Mouse (Mus musculus) brown adipose tissue, adult 24 weeks (tissue): ENCODE data around the gene Tmem210. TPM values are rescaled to one million over a fixed set of nuclear protein-coding genes. Genes with fewer than 3 reads are reported as not detected.
"Not testable (repeated sequence)": the region's sequence is repeated elsewhere in the genome, so short reads cannot be mapped to it uniquely, and the experiment has no call there.

Experiments
- H3K27ac ChIP-seq: fragments of 200-500 bp; replicated peaks from 2 replicates; pipeline ENCODE4 v1.5.1; 2012; ENCODE audit warnings: low read depth, mild to moderate bottlenecking, low read length
- H3K4me1 ChIP-seq: fragments of 200-500 bp; 2 replicates; pipeline ENCODE4 v1.6.1; 2012; ENCODE audit warnings: low read length, mixed read lengths; ENCODE audit not compliant: control insufficient read depth, insufficient read depth, insufficient read length
- H3K4me3 ChIP-seq: fragments of 200-500 bp; 2 replicates; pipeline ENCODE4 v1.5.1; 2012; ENCODE audit warnings: low read depth, mild to moderate bottlenecking, low read length, moderate library complexity; ENCODE audit not compliant: insufficient read depth
- polyA plus RNA-seq: library from polyadenylated mRNA; stranded (reverse); fragments of >200 nt; gene quantifications from 2 replicates; pipeline ENCODE4 v1.2.4, GENCODE M21; 2012; ENCODE audit not compliant: missing spikeins, insufficient read depth, insufficient read length

Gene Tmem210
- polyA plus RNA-seq = not detected in 2 replicates

DNA sequence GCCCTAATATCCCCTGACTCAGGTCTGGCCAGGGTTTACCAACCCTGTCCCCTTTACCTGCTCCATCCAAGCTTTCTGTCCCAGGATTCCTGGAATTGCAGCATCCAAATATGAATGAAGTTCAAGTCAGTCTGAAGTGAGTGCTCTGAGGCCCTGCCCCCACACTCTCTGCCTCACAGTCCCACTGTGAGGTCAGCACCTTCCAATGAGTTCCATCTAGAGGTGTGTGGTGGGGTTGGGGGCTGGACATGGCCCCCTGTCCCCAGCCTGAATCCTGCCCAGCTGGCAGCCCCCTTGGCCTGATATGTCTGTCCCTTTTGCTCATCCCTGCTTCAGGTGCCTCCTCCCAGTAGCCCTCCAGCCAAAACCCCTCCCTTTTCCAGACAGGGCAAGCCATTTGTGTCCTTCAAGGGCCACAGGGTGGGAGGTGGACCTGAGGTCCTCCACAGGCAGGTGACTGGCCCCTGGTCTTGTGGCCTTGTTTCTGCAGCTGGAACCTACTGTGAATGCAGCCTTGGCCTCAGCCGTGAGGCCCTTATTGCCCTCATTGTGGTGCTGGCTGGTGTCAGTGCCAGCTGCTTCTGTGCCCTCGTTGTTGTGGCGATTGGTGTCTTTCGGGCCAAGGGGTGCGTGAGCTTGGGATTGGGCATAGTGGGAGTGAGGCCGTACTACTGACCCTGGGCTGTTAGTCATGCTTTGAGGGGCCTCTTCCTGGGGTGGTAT is at the start of gene Tmem210:
Gene Tmem210 (plus strand): TSS at position 219 of the 723 bp plus-strand sequence.
- H3K4me1 ChIP-seq = peaks cover 5% of the 10 kb centered on the region; the same call in 1 of the 2 replicates
- H3K4me3 ChIP-seq = no peak within 1 kb of the TSS
- H3K27ac ChIP-seq = no peak within 1 kb of the TSS

DNA sequence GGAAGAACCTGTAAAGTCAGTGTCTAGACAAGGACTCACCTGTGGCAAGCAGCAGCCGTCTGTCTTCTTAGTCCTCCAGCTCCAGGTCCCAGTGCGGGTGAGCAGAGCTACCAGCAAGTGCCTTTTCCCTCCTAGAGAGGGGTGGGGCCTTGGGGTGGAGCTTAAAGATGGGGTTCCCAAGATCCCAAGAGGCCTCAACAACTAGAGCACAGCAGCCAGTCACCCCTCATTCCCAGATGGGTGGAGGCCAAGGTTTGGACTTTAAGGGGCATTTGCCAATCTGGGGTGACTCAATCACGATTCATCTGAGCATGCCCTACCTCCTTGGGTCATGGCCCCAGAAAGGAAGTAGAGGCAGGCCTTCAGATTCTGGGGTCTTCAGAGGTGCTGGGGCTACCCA is 48.2 kb upstream of the Tmem210 start:
- Histone ChIP-seq H3K4me1 (peaks cover 3% of the 10 kb centered on the region; the same call in 1 of the 2 replicates), H3K4me3 (no peak overlapping the region), H3K27ac (no peak overlapping the region)

DNA sequence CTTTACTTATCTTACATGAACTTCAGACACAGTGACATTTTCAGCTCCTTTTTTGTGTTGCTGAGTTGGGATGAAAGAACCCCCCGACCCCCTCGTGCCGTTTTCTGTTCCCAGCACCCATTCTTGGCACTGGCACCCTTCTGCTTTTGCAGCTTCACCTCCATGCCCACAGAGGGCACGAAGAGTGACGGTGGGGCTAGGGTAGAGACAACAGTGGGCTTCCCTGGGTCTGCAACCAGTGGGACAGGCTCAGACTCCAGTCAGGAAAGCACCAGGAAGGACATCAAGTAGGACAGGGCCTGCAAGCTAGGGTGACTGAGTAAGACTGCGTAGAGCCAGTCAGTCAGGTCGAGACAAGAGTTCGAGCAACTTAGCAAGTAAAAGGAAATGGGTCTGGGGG is 47.6 kb upstream of the Tmem210 start:
- Histone ChIP-seq H3K4me1 (peaks cover 3% of the 10 kb centered on the region; the same call in 1 of the 2 replicates), H3K4me3 (peak overlapping the region; percentile 57; the same call in 1 of the 2 replicates), H3K27ac (no peak overlapping the region)

DNA sequence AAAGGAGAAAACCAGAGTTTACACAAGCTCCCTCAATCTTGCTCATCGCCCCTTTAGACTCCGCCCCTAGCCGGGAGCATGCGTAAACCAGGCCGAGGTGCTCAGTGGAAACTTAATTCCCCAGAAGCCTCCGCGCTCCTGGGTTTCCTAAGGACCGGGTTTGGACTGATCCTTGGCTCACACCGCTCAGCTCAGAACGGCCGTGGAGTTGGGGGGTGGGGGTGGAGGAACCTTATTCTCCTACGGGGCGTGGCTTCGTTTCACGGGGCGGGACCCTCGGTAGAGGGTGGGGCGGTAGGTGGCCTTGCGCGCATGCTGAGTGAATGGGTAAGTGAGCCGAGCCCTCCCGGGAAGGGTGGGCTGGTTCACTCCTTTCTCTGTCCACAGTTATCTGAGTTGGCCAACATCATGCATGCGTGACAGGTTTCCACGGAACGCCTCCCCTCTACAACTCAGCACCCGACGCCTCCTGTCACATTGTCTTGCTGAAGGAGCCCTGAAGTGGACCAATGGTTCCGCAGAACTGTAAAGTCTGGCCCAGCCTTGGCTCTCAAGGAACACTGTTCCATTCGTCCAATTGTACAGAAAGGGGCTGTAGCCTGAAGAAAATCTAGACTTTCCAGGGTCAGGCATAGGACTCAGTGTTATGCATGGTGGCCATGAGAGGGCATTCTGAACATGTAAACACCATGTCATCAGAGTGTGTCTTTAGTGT is 47.1 kb upstream of the Tmem210 start:
- Histone ChIP-seq H3K27ac (no peak overlapping the region), H3K4me1 (peaks cover 3% of the 10 kb centered on the region; the same call in 1 of the 2 replicates), H3K4me3 (peak overlapping the region; percentile 57)

DNA sequence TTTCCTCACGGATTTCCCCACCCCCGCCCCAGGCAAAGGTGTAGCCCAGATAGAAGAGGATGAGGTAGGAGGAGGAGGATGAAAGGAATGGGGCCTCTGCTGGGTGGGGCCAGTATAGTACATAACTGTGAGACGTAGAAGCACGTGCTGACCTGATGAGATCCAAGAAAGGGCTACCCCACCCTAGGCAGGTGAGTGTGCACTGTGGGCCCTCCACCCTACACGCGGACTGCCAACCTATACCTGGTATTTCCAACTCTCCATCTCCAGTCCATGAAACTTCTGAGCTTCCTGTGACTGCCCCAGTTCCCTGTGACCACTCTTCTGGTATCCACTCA is 46.5 kb upstream of the Tmem210 start:
- Histone ChIP-seq H3K4me3 (peak overlapping the region; percentile 57; the same call in 1 of the 2 replicates), H3K4me1 (peaks cover 3% of the 10 kb centered on the region; the same call in 1 of the 2 replicates), H3K27ac (no peak overlapping the region)

DNA sequence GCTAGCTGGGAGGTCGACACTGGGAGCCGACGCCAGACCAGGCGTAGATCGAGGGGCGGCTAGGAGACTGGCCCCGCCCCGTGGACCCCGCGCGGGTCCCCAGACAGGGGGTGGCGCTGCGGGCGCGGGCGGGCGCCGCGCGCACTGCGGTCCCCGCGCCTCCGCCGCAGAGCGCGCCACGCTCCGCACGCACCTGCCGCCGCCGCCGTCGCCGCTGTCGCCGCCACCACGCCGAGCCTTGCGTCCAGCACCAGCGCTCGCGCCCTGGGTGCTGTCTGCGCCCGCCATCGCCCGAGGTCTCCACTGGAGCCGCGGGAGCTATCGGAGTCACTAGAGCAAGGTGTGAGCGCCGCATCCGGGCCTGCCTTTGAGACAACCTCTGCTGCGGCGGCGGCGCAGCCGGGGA is 45.8 kb upstream of the Tmem210 start, which contains the start of the genes Rnf208 and Cysrt1:
Gene Rnf208 (plus strand): TSS at position 155 of the 406 bp plus-strand sequence.
Gene Cysrt1 (minus strand): TSS at position 352 of the 406 bp plus-strand sequence.
- Histone ChIP-seq H3K4me1 (peaks cover 3% of the 10 kb centered on the region; the same call in 1 of the 2 replicates), H3K4me3 (peak within 1 kb of the TSS; percentile 57), H3K27ac (no peak within 1 kb of the TSS)

DNA sequence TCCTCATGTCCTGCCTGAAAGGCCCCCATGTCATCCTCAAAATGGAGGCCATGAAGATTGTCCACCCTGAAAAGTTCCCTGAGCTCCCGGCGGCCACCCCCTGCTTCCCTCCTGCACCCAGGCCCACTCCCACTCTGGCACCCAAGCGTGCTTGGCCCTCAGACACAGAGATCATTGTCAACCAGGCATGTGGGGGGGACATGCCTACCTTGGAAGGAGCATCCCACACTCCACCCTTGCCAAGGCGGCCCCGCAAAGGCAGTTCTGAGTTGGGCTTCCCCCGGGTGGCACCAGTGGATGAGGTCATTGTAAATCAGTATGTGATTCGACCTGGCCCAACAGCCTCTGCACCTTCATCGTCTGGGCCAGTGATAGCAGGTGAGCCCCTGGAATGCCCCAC is 44.6 kb upstream of the Tmem210 start:
- Histone ChIP-seq H3K27ac (no peak overlapping the region), H3K4me1 (peaks cover 3% of the 10 kb centered on the region; the same call in 1 of the 2 replicates), H3K4me3 (no peak overlapping the region)

DNA sequence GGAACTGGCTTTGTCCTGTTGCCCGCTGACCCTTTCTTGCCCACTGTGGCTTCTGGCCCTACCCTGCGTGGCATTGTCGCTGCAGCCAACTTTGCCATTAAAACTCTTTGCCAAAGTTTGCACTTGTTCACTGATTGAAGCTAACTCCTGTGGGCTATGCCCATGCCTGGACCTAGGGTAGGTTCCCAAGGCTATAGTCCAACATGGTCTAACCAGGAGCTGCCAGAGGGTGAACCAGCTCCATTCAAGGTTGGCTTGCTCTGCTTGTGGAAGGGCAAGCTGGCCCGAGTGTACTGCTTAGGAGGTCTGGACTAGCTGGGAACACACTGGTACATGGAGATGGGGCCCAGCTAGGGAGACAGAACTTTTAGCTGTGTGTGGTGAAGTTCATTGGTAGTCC is 43.8 kb upstream of the Tmem210 start:
- H3K4me3 ChIP-seq = no peak overlapping the region
- no peak overlapping the region for H3K27ac ChIP-seq
- H3K4me1 ChIP-seq = peaks cover 3% of the 10 kb centered on the region; the same call in 1 of the 2 replicates

DNA sequence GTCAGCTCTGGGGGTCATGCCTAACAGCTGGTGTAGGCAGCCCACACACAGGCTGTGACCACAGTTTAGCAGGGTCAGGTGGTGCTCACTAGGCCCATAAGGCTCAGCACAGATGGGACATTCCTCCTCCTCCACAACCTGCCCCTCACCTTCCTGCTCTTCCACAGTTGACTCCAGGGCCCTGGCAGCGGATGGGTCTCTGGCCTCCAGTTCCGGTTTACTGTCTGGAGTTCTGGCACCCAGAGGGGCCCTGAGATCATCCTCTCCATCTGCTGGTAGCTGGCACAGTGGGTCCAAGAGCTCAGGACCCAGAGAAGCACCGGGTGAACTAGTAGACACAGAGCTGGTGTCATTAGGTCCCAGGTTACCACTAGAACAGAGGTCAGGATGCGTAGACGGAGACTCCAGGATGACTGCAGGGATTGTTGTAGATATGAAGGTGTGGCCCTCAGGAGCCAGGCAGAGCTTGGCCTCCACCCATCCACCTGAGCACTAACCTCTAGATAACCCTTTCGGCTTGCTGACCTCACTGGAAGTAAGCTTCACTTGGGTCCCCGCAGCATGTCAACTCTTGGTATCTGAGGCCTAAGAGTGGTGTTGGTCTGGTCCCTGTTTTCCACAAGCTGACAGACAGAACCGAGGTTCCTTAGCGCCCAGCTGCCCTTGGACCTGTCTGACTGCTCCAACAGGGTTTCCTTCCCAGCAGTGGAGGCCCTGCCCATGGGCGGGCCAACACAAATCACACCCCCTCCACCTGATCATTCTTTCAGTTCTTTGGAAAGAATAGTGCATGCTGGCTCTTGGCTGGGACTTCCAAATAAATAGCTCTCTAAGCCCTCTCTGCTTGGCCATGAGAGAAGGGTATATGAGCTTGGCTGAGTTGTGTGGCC is 41.5 kb upstream of the Tmem210 start, which contains the start of gene AL732309.1:
Gene AL732309.1 (minus strand): TSS at position 681 of the 890 bp plus-strand sequence.
- peaks cover under 1% of the 10 kb centered on the region; the same call in 1 of the 2 replicates for H3K4me1 ChIP-seq
- H3K4me3 ChIP-seq = no peak within 1 kb of the TSS
- H3K27ac ChIP-seq = no peak within 1 kb of the TSS

DNA sequence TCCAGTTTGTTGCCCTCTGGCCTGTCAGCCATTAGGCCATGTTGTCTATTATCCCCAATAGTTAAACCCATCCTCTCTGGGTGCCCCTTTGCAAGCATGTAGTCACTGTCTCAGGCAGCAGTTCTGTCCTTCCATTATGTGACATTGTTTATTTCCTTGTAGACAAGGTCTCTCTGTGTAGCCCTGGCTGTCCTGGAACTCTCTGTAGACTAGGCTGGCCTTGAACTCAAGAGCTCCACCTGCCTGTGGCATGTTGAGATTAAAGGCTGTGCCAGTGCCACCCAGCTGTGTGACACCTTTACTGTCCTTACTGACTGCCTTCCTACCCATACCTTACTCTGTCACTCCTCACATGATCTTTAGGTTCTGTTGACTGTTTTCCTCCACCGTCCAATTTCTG is 35.6 kb upstream of the Tmem210 start:
- Histone ChIP-seq H3K4me3 (no peak overlapping the region), H3K27ac (no peak overlapping the region), H3K4me1 (no peaks in the 10 kb centered on the region)

DNA sequence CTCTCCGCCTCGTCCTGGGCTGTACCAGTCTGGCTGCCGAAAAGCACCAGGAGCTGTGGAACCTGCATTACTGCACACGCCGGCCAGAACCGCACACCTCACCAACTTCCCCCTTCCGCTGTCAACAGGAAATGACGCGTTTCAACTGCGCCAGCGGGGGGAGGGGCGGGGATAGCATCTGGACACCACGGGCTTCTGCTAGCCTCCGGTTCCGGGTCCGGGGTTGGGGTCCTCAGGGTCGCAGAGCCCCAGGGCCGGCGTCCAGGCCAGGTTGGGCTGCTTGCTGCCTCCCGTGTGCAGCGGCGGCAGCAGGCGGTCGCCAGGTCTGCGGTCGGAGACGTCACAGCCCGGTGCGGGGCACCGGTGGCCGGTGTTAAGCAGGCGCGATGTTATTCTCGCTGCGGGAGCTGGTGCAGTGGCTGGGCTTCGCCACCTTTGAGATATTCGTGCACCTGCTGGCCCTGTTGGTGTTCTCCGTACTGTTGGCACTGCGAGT is 32.6 kb upstream of the Tmem210 start, which contains the start of gene Tmem203:
Gene Tmem203 (plus strand): TSS at position 156 of the 496 bp plus-strand sequence.
- peak within 1 kb of the TSS; percentile 59; the same call in 1 of the 2 replicates for H3K27ac ChIP-seq
- H3K4me1 ChIP-seq = no peaks in the 10 kb centered on the region
- peak within 1 kb of the TSS; percentile 98 for H3K4me3 ChIP-seq

DNA sequence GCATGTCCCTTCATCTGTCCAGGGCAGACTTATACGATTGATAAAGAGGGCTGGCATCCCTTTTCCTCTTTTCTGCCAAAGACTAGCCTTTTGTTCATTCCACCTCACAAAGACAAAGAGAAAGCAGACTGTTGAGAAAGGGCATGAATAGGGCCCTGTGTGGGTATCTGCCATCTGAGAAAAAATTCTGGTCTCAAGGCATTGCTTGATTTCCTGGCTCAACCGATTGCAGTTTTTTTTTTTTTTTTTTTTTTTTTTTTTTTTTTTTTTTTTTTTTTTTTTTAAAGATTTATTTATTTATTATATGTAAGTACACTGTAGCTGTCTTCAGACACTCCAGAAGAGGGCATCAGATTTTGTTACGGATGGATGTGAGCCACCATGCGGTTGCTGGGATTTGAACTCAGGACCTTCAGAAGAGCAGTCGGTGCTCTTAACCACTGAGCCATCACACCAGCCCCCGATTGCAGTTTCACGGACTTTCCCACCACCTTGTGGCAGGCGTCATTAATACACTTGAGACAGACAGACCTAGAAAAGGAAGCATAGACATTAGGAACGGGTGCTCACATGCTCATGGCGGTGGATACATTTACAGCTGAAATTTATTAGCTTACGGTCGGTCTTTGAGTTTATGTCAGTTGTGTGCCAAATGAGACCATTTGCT is 31.4 kb upstream of the Tmem210 start:
- H3K4me3 ChIP-seq = peak overlapping the region; percentile 30; the same call in 1 of the 2 replicates
- not testable (repeated sequence) for H3K4me1 ChIP-seq, H3K27ac ChIP-seq

DNA sequence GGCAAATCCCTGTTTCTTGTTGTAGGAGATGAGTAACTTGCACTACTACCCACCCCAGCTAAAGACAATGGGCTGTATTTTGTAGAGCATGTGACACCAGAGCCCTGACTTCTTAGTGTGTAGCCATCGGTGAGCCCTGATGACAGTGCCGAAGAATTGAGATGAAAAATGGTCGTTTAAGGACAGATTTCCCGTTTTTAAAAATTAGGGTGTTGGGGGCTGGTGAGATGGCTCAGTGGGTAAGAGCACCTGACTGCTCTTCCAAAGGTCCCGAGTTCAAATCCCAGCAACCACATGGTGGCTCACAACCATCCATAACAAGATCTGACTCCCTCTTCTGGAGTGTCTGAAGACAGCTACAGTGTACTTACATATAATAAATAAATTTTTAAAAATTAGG is 30.7 kb upstream of the Tmem210 start:
- H3K27ac ChIP-seq, H3K4me1 ChIP-seq, H3K4me3 ChIP-seq: not testable (repeated sequence)

DNA sequence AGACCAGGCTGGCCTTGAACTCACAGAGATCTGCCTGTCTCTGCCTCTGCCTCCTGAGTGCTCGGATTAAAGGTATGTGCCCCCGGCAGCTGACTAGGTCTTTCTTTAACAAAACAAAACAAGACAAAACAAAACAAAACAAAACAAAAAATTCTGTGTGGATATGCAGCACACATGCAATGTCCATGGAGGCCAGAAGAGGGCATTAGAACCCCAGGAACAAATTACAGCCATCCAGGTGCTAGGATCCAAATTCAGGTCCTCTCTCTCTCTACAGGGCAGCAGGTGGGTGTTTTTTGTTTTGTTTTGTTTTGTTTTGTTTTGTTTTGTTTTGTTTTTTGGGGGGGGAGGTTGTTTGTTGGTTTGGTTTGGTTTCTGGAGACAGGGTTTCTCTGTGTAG is 29.1 kb upstream of the Tmem210 start:
- Histone ChIP-seq H3K4me1 (peaks cover 7% of the 10 kb centered on the region), H3K27ac (no peak overlapping the region), H3K4me3 (no peak overlapping the region)
